Mouse (Mus musculus) left cerebral cortex, postnatal 4 days (tissue): ENCODE measurements around the gene Ldb2. TPM values are rescaled to one million over a fixed set of nuclear protein-coding genes. Genes with fewer than 3 reads are reported as not detected.

ENCODE experiments used
- DNase-seq: peaks from one replicate; pipeline ENCODE4 v3.0.0-alpha.2; 2022
- intact Hi-C: fragments of 180-260 bp; cut with DNase I; formaldehyde crosslinking; loops from one replicate; pipeline ENCODE4 v1.15.1; 2025
- total RNA-seq, 2 experiments: library from RNA; stranded (reverse); gene quantifications; 2 replicates each; pipeline ENCODE4 v1.2.3; 2021

The Ldb2 gene
- total RNA-seq, 2 experiments from 2014 or later = 115 to 120 TPM

DNA sequence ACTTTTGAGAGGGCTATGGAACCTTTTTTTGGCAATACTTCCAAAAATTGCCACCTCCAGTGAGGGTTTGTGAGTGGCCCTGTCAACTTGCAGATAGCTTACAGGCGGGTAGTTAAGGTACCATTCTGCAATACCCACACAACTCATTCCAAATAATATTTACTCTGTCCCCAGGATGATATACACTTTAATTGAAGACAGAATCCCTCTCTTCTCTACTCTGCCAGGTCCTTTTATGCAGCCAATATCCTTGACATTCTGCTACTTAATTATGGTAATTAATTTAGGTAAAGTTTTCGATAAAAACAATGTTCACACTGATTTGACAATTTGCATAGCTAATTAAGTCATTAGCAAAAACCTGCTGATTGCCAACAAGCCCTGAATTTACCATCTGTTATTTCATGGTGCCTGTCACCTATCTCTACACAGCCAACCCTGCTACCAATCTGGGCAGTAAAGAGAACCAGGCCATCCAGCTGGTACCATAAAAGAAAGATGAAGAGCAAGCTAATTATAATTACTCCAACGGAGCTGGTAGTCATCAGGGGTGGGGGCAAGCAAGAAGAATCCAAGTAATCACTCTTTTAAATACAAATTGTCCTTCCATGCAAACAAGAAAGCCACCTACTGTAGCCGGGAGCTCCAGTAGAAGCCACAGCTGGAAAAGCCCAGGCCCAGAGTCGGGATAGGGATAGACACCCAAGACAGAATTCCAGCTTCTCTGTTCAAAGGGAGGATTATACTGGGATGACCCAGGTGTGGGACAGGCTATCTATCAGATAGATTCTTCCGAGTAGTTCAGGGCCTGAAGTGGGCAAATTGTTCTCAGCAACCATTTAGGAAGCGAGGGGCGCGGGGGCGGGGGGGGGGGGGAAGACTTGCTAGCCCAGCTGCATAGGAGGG lies 325.4 kb downstream of the Ldb2 start:
- intact Hi-C loops = no loop called here
- DNase-seq = peak; percentile 24

DNA sequence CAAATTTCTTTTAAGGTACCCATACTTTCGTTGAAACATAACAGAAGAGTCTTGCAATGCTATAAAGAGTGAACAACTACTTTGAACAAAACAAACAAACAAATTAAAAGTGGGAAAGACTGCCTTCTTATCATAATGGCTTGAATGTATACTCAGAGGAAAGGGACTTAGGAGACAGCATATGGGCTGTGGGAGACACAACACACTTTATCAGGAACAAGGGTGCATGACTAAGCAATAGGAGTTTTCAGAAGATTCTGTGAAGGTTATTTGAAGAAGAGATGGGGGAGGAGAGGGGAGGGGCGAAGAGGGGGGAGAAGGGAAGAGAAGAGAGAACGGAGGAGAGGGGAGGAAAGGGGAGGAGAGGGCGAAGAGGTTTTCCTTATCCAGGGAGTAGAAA lies 334.2 kb downstream of the Ldb2 start:
- DNase-seq = no peak
- intact Hi-C loops = no loop called here
